Mouse (Mus musculus) liver, embryonic 14.5 days (tissue): Measurements from ENCODE around the gene Capn7. TPM values are rescaled to one million over a fixed set of nuclear protein-coding genes. Genes with fewer than 3 reads are reported as not detected.

Source experiments
- ATAC-seq: fragments of 200-750 bp; cut with Nextera tagmentation; 2 replicates; pipeline ENCODE4 v1.8.0; 2017; ENCODE audit warnings: moderate number of reproducible peaks, mild to moderate bottlenecking, moderate library complexity; ENCODE audit not compliant: insufficient read depth
- DNase-seq, 3 experiments: peaks; one replicate each; pipeline ENCODE4 v3.0.0-alpha.2; 2012 to 2013; ENCODE audit warnings: low read depth in 3 of 3, low spot score in 3 of 3
- H3K27ac ChIP-seq: fragments of 300-500 bp; sonication (generic); 2 replicates; pipeline ENCODE4 v1.5.1; 2014; ENCODE audit warnings: moderate library complexity, mild to moderate bottlenecking, control low read depth, inconsistent platforms
- H3K27me3 ChIP-seq: fragments of 300-500 bp; sonication (generic); 2 replicates; pipeline ENCODE4 v1.6.1; 2014; ENCODE audit warnings: mild to moderate bottlenecking, low read length, moderate library complexity; ENCODE audit not compliant: control insufficient read depth, insufficient read depth
- H3K36me3 ChIP-seq: fragments of 300-500 bp; sonication (generic); replicated peaks from 2 replicates; pipeline ENCODE4 v1.6.1; 2014; ENCODE audit warnings: low read depth; ENCODE audit not compliant: control insufficient read depth, insufficient read depth
- H3K4me1 ChIP-seq, 2 experiments: fragments of 200-500 bp in 1 of 2; fragments of 300-500 bp in 1 of 2; sonication (generic) in 1 of 2; replicated peaks; 2 replicates each; pipeline ENCODE4 v1.6.1; 2012 to 2014; ENCODE audit warnings: antibody characterized with exemption in 1 of 2, inconsistent platforms in 1 of 2, low read length in 1 of 2; ENCODE audit not compliant: control insufficient read depth in 2 of 2, insufficient read depth in 2 of 2
- H3K4me2 ChIP-seq: fragments of 300-500 bp; sonication (generic); 2 replicates; pipeline ENCODE4 v1.6.1; 2014; ENCODE audit warnings: low read depth, mild to moderate bottlenecking, control low read depth, moderate library complexity
- H3K4me3 ChIP-seq, 2 experiments: fragments of 200-500 bp in 1 of 2; fragments of 300-500 bp in 1 of 2; sonication (generic) in 1 of 2; 2 replicates each; pipeline ENCODE4 v1.5.1; 2012 to 2014; ENCODE audit warnings: low read depth in 2 of 2, low read length in 2 of 2, mild to moderate bottlenecking in 2 of 2, control low read depth in 1 of 2, inconsistent platforms in 1 of 2, moderate library complexity in 1 of 2; ENCODE audit not compliant: insufficient read depth in 1 of 2
- H3K9ac ChIP-seq: fragments of 300-500 bp; sonication (generic); replicated peaks from 2 replicates; pipeline ENCODE4 v1.6.1; 2014; ENCODE audit warnings: mild to moderate bottlenecking, control low read depth, moderate library complexity
- H3K9me3 ChIP-seq: fragments of 300-500 bp; sonication (generic); 2 replicates; pipeline ENCODE4 v1.6.1; 2016; ENCODE audit warnings: low read length, mixed read lengths; ENCODE audit not compliant: control insufficient read depth
- CTCF ChIP-seq: IDR thresholded peaks from 2 replicates; pipeline ENCODE4 v1.5.1; 2016; ENCODE audit warnings: antibody characterized with exemption, low read depth, control low read depth
- EP300 ChIP-seq: IDR thresholded peaks from 2 replicates; pipeline ENCODE4 v1.6.1; 2016; ENCODE audit warnings: antibody characterized with exemption, low read depth
- WGBS: fragments of 180-500 bp; shearing (Covaris S2); extraction: QIAGEN DNeasy Blood & Tissue Kit; methylation state at CpG from one replicate; pipeline ENCODE4 v1.1.7; 2014; ENCODE audit not compliant: insufficient replicate concordance; 5-methylcytosine and 5-hydroxymethylcytosine counted together
- polyA plus RNA-seq, 2 experiments: library from polyadenylated mRNA; depleted of rRNA in 1 of 2; stranded (reverse) in 1 of 2; unstranded in 1 of 2; fragments of >200 nt; fragmentation: Nextera tagmentation in 1 of 2; extraction: Ambion mirVana in 1 of 2; gene quantifications; 2 replicates each; pipeline versions ENCODE4 v1.2.1 to v1.2.3; 2012 to 2014

Gene Capn7
- polyA plus RNA-seq, 2 experiments: 13.7 to 17.7 TPM

GRCm38 (mm10) chr14:31330957-31331356 lies 5.5 kb upstream of the Capn7 start:
- ATAC-seq (no peak), DNase-seq (no peak)
- Histone ChIP-seq H3K9me3 (no peaks in the 10 kb centered on the region), H3K27me3 (no peaks in the 10 kb centered on the region), H3K4me1 (peaks cover 0 to 2% of the 10 kb centered on the region in 2 experiments; a peak in 3 of 4 replicates), H3K9ac (no peak overlapping the region), H3K36me3 (no peaks in the 10 kb centered on the region), H3K4me2 (no peak overlapping the region), H3K4me3 (no peak overlapping the region), H3K27ac (no peak overlapping the region)
- TF ChIP-seq CTCF (no peak), EP300 (no peak)
- WGBS: 50% methylated on average over 4 of the region's 4 CpGs

GRCm38 (mm10) chr14:31335765-31336164 lies 673 bp upstream of the Capn7 start:
- peak overlapping the region; percentile 73 for H3K4me2 ChIP-seq
- TF ChIP-seq CTCF (no peak), EP300 (no peak)
- DNase-seq (no peak), ATAC-seq (no peak)
- WGBS: 45% methylated on average over 3 of the region's 3 CpGs
- H3K4me1 ChIP-seq: peaks cover 6 to 10% of the 10 kb centered on the region in 2 experiments
- peak overlapping the region; percentile 52 for H3K27ac ChIP-seq
- no peaks in the 10 kb centered on the region for H3K27me3 ChIP-seq
- H3K36me3 ChIP-seq: peaks cover 4% of the 10 kb centered on the region
- H3K9me3 ChIP-seq: no peaks in the 10 kb centered on the region
- peak overlapping the region; percentile 59 for H3K9ac ChIP-seq
- peak overlapping the region; percentile 56 to 94 for H3K4me3 ChIP-seq

- Histone ChIP-seq H3K27ac (peak overlapping the region; percentile 88), H3K27me3 (no peaks in the 10 kb centered on the region), H3K9ac (peak overlapping the region; percentile 99), H3K4me1 (peaks cover 6 to 10% of the 10 kb centered on the region in 2 experiments), H3K36me3 (peaks cover 5% of the 10 kb centered on the region), H3K4me3 (peak overlapping the region; percentile 80 to 94), H3K4me2 (peak overlapping the region; percentile 96), H3K9me3 (no peaks in the 10 kb centered on the region)
- WGBS: 11% methylated on average over 7 of the region's 7 CpGs
- TF ChIP-seq EP300 (no peak), CTCF (no peak)
- ATAC-seq (no peak), DNase-seq (peak in 2 of 3 experiments; percentile 12 to 36)
These were observed 968 bp downstream of the Capn7 start for GRCm38 (mm10) chr14:31337406-31337805.

GRCm38 (mm10) chr14:31337947-31338346 lies 1.5 kb downstream of the Capn7 start:
- DNase-seq (no peak), ATAC-seq (no peak)
- peak overlapping the region; percentile 44 to 94; a peak in 3 of 4 replicates for H3K4me3 ChIP-seq
- peaks cover 5% of the 10 kb centered on the region for H3K36me3 ChIP-seq
- peak overlapping the region; percentile 96 for H3K4me2 ChIP-seq
- no peak for TF ChIP-seq EP300
- no peak for TF ChIP-seq CTCF
- H3K9me3 ChIP-seq: no peaks in the 10 kb centered on the region
- peak overlapping the region; percentile 41 for H3K9ac ChIP-seq
- H3K27ac ChIP-seq: no peak overlapping the region
- H3K4me1 ChIP-seq: peaks cover 6 to 10% of the 10 kb centered on the region in 2 experiments
- no peaks in the 10 kb centered on the region for H3K27me3 ChIP-seq

GRCm38 (mm10) chr14:31343241-31343640 lies 6.8 kb downstream of the Capn7 start:
- ATAC-seq: no peak
- Histone ChIP-seq H3K36me3 (peaks cover 13% of the 10 kb centered on the region), H3K27me3 (no peaks in the 10 kb centered on the region), H3K4me3 (no peak overlapping the region), H3K4me1 (peaks cover 4 to 10% of the 10 kb centered on the region in 2 experiments), H3K27ac (no peak overlapping the region), H3K9ac (no peak overlapping the region), H3K9me3 (no peaks in the 10 kb centered on the region), H3K4me2 (no peak overlapping the region)
- DNase-seq: no peak
- WGBS: 80% methylated on average over 8 of the region's 8 CpGs
- TF ChIP-seq EP300 (no peak), CTCF (no peak)
